Mouse (Mus musculus) stomach, postnatal 0 days (tissue): ENCODE results near the gene Vps51. TPM values are rescaled to one million over a fixed set of nuclear protein-coding genes. Genes with fewer than 3 reads are reported as not detected.

Experiments used
- ATAC-seq: fragments of 200-750 bp; cut with Nextera tagmentation; 2 replicates; pipeline ENCODE4 v1.8.0; 2017; ENCODE audit not compliant: low FRiP score, low TSS enrichment
- DNase-seq: peaks from one replicate; pipeline ENCODE4 v3.0.0-alpha.2; 2016; ENCODE audit warnings: low spot score
- H3K27ac ChIP-seq: fragments of 300-500 bp; sonication (generic); replicated peaks from 2 replicates; pipeline ENCODE4 v1.5.1; 2014; ENCODE audit warnings: mild to moderate bottlenecking, control low read depth
- H3K27me3 ChIP-seq: fragments of 300-500 bp; sonication (generic); 2 replicates; pipeline ENCODE4 v1.6.1; 2014; ENCODE audit warnings: low read length; ENCODE audit not compliant: control insufficient read depth, insufficient read depth
- H3K36me3 ChIP-seq: fragments of 300-500 bp; sonication (generic); 2 replicates; pipeline ENCODE4 v1.6.1; 2014; ENCODE audit warnings: low read length, mixed read lengths; ENCODE audit not compliant: control insufficient read depth, insufficient read depth
- H3K4me1 ChIP-seq: fragments of 300-500 bp; sonication (generic); replicated peaks from 2 replicates; pipeline ENCODE4 v1.6.1; 2014; ENCODE audit warnings: antibody characterized with exemption; ENCODE audit not compliant: control insufficient read depth, insufficient read depth
- H3K4me2 ChIP-seq: fragments of 300-500 bp; sonication (generic); replicated peaks from 2 replicates; pipeline ENCODE4 v1.6.1; 2014; ENCODE audit warnings: low read depth, mild to moderate bottlenecking, control low read depth, moderate library complexity
- H3K4me3 ChIP-seq: fragments of 300-500 bp; sonication (generic); 2 replicates; pipeline ENCODE4 v1.5.1; 2014; ENCODE audit warnings: low read depth, low read length, control low read depth
- H3K9ac ChIP-seq: fragments of 300-500 bp; sonication (generic); 2 replicates; pipeline ENCODE4 v1.6.1; 2014; ENCODE audit warnings: mild to moderate bottlenecking, low read length, control low read depth, mixed read lengths
- H3K9me3 ChIP-seq: fragments of 300-500 bp; sonication (generic); 2 replicates; pipeline ENCODE4 v1.6.1; 2016; ENCODE audit warnings: low read length; ENCODE audit not compliant: control insufficient read depth
- CTCF ChIP-seq: IDR thresholded peaks from 2 replicates; pipeline ENCODE4 v1.5.1; 2016; ENCODE audit warnings: antibody characterized with exemption, low read depth, mild to moderate bottlenecking, moderate library complexity
- EP300 ChIP-seq: optimal IDR thresholded peaks from 2 replicates; pipeline ENCODE3; 2016; ENCODE audit warnings: antibody characterized with exemption
- WGBS: fragments of 180-500 bp; shearing (Covaris S2); extraction: QIAGEN DNeasy Blood & Tissue Kit; methylation state at CpG from one replicate; pipeline ENCODE4 v1.1.7; 2014; 5-methylcytosine and 5-hydroxymethylcytosine counted together
- polyA plus RNA-seq: library from polyadenylated mRNA; unstranded; fragments of >200 nt; fragmentation: Nextera tagmentation; extraction: Ambion mirVana; gene quantifications from 2 replicates; pipeline ENCODE4 v1.2.1, GENCODE M21; 2015

Vps51 gene
- polyA plus RNA-seq, 1 experiment from 2014 or later: 43.2 TPM

DNA sequence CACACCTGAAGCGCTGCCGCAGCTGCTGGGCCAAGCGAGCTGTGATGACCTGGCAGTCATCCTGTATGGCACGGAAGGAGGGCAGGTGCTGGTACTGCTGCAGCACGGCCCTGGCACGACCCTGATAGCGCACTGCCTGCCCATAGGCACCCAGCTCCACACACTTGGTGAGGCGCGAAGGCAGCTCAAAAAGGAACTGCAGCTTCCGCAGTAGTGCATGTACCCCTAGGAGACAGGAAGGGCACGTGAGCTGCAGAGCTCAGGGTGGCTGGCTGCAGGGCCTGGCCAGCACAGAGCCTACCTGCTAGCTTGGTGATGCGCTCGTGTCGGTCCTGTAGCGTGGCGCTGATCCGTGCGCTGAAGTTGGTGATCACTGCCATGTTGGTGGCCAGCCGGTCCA is 5.8 kb downstream of the Vps51 start:
- no peaks in the 10 kb centered on the region for H3K9me3 ChIP-seq
- H3K27me3 ChIP-seq: no peaks in the 10 kb centered on the region
- 92% methylated on average over 19 of the region's 19 CpGs for WGBS
- H3K36me3 ChIP-seq: peaks cover 7% of the 10 kb centered on the region
- peaks cover 7% of the 10 kb centered on the region for H3K4me1 ChIP-seq
- H3K9ac ChIP-seq: no peak overlapping the region
- ATAC-seq (no peak), DNase-seq (no peak)
- H3K27ac ChIP-seq: no peak overlapping the region
- H3K4me2 ChIP-seq: no peak overlapping the region
- no peak overlapping the region for H3K4me3 ChIP-seq
- TF ChIP-seq EP300 (no peak), CTCF (no peak)

DNA sequence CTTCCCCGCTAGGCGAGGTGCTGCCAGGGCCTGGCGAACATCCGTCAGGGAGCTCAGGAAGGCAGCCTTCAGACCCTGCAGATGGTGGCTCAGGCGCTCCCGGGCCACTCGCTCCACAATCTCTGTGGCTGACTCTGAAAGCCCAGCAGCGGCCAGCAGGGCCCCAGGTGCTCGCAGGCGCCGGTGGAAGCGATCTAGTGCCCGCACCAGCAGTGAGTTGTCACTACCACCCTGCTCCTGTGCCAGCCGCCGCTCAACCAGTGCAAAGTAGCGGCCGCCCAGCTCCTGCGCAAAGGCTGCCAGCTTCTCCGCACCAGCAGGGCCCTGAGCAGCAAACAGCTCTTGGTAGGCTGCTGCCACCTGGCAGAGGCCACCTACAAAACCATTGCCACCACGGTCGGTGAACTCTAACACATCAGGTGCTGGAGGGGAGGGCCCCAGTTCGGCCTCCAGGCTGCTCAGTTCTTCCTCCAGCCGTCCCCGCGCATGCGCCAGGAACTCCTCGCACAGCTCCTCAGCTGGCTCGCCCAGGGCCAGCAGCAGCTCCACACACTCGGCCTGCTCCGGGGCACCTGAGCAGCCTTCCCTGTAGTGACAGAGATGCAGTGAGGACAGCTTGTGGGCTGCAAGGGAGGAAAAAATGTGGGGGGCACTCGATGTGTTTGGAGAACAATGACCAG is 6.3 kb downstream of the Vps51 start:
- Histone ChIP-seq H3K9me3 (no peaks in the 10 kb centered on the region), H3K27ac (no peak overlapping the region), H3K4me2 (no peak overlapping the region), H3K4me3 (no peak overlapping the region), H3K27me3 (no peaks in the 10 kb centered on the region), H3K4me1 (peaks cover 5% of the 10 kb centered on the region; the same call in 1 of the 2 replicates), H3K9ac (no peak overlapping the region), H3K36me3 (peaks cover 7% of the 10 kb centered on the region)
- no peak for ATAC-seq
- TF ChIP-seq CTCF (no peak), EP300 (no peak)
- 91% methylated on average over 31 of the region's 31 CpGs for WGBS
- DNase-seq: no peak

DNA sequence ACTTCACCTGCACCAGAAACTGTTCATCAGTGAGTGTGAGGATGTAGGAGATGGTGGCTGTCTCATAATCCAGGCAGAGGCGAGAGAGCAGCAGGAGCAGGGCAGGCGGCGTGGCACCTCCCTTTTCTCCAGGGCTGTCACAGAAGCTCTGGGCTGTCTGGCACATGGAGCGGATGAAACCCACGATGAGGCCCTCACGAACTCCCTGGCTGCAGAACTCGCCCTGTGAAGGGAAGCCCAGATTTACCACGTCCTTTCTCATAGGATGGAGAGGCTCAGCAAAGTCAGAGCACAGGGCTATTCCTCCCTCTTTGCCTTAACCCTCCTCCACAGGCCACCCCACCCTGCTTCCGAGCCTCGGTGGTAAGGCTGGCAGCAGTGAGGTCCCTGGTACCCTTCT is 7.2 kb downstream of the Vps51 start:
- Histone ChIP-seq H3K4me1 (peaks cover 5% of the 10 kb centered on the region; the same call in 1 of the 2 replicates), H3K4me3 (no peak overlapping the region), H3K27me3 (no peaks in the 10 kb centered on the region), H3K4me2 (no peak overlapping the region), H3K9ac (no peak overlapping the region), H3K27ac (no peak overlapping the region), H3K9me3 (no peaks in the 10 kb centered on the region), H3K36me3 (peaks cover 7% of the 10 kb centered on the region)
- TF ChIP-seq CTCF (no peak), EP300 (no peak)
- 90% methylated on average over 10 of the region's 10 CpGs for WGBS
- DNase-seq (no peak), ATAC-seq (no peak)

DNA sequence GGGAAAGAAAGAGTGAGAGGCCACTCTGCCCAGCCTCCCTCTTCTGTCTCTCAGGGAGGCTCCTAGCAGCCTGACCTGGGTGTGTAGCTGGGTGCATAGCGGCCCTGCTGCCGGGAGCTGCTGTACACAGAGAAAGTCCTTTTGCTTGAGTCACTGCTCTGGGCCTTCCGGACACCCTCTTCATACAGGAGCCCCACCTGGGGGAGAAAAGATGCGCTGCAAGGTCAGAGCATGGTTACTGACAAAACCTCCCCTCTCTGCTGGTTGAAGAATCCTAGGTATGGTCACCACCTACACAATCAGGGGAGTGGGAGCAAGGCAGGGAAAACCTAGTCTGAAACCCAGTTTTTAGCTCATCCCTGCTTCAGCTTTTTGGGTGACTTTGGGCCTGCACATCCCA is 8.1 kb downstream of the Vps51 start:
- H3K9me3 ChIP-seq: no peaks in the 10 kb centered on the region
- H3K36me3 ChIP-seq: peaks cover 7% of the 10 kb centered on the region
- WGBS: 46% methylated on average over 4 of the region's 4 CpGs
- peaks cover 5% of the 10 kb centered on the region; the same call in 1 of the 2 replicates for H3K4me1 ChIP-seq
- H3K4me2 ChIP-seq: no peak overlapping the region
- no peak overlapping the region for H3K9ac ChIP-seq
- ATAC-seq: no peak
- TF ChIP-seq CTCF (0 out of 2 replicates have a peak, but pooled peaks have one; percentile 24), EP300 (no peak)
- H3K4me3 ChIP-seq: no peak overlapping the region
- no peaks in the 10 kb centered on the region for H3K27me3 ChIP-seq
- no peak for DNase-seq
- no peak overlapping the region for H3K27ac ChIP-seq

DNA sequence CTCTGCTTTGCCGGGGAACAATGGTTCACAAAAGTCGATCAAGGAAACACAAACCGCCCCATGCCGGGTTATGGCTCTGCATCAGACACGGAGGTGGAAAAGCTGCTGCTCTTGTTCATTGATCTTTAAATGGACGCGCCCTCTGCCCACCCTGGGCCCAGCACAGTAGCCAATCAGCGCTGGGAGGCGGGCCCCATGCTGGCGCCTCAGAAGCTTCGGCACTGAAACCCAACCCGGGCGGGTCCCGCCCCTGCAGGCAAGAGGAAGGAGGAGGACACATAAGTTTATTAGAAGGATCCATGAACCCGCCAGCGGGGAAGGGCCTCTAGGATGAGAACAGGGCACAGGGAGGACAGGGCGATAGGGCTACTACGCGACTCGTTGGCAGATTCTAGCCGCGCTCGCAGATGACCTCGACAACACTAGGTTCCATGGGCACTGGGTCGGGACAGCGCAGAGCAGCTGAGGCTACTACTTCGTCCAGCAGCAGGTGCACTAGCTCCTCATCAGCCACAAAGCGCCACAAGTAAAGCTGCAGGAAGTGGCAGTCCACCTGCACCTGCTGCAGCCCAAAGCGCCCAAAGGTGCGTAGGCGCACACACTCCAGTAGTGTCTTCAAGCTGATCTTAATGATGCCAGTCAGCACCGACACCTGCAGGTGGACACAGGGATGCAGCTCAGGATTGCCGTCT is 9.2 kb downstream of the Vps51 start, which contains the start of gene Tm7sf2:
Gene Tm7sf2, minus strand, starts transcription at position 650 of the 692 bp plus-strand sequence.
- Histone ChIP-seq H3K27me3 (no peaks in the 10 kb centered on the region), H3K4me1 (peaks cover 5% of the 10 kb centered on the region; the same call in 1 of the 2 replicates), H3K4me2 (peak within 1 kb of the TSS; percentile 76), H3K27ac (peak within 1 kb of the TSS; percentile 56), H3K9me3 (no peaks in the 10 kb centered on the region), H3K9ac (peak within 1 kb of the TSS; percentile 50), H3K36me3 (peaks cover 5% of the 10 kb centered on the region), H3K4me3 (peak within 1 kb of the TSS; percentile 31)
- TF ChIP-seq EP300 (no peak), CTCF (peak; percentile 27; the same call in 1 of the 2 replicates)
- ATAC-seq: peak; percentile 90
- WGBS: 8% methylated on average over 33 of the region's 33 CpGs
- peak; percentile 95 for DNase-seq
